Mouse (Mus musculus) heart, adult 9 months (tissue): ENCODE results near the gene Tmem139.

Experiments used
- DNase-seq, 2 experiments: peaks; one replicate each; pipeline ENCODE4 v3.0.0; 2022; ENCODE audit warnings: low spot score in 2 of 2

Tmem139 gene

GRCm38 (mm10) chr6:42261524-42262170 lies at the start of gene Tmem139:
TSS of gene Tmem139 (plus strand) at chr6:42261970.
- DNase-seq = no peak

- no peak for DNase-seq
Observed at GRCm38 (mm10) chr6:42215028-42215427, 46.7 kb upstream of the Tmem139 start, which contains the start of gene Tas2r144. TSS of gene Tas2r144 (plus strand) at chr6:42215328.

- DNase-seq = no peak
Observed at GRCm38 (mm10) chr6:42222286-42222685, 39.5 kb upstream of the Tmem139 start.

DNA sequence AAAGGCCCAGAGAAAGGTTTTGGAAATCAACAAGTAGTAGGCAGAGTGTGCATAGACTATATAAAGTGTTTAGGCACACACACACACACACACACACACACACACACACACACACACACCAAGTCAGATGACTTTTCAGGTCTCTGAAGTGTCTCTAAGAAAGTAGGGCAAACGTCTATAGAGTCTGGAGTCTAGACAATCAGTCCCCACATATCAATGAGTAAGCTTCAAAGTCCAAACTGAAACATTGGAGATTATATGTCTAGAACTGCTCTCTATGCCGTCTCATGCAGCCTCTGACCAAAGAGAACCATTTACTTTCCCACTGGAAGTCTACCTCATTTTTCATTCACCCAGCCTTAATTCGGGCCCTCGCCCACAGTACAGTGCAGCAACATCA lies 36.7 kb upstream of the Tmem139 start:
- DNase-seq = no peak

DNA sequence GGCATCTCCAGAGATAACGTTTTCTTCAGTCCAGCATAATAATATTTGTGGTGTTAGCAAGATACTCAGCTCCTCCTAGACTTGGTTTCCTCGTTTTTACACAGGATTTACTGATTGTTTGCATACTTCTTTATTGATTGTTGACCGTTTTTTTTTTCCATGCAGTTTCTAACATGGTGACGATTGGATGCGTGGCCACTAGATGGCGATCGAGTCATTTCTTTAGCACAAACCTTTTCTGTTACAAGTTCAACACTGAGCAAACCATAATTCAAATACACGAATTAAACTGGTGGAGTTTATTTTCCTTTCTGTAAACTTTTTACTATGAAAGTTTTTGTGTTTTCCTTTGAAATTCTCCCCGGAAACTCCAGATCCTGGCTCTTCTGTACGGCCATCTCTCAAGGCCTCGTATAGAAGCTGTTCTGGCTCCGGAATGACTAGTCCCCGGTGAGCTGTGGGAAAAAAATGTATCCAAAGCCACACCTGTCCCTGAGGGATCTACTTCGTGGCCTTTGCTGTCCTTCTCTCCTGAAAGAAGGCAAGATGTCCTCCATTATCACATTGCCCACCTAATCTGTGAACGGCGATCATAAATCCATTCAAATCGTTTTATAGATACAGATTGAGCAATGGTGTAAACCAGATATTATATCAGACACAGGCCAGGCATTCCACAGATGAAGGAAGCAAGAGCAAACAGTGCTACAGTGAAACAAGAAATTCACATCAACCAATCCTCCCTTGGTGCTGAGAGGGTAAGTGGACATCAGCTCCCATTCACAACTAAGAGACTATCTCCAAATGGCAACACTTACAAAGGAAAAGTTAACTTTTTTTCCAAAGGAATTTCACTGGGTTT lies 34.3 kb upstream of the Tmem139 start:
- DNase-seq = peak in 1 of 2 experiments; percentile 58

- DNase-seq = no peak
Observed at GRCm38 (mm10) chr6:42229610-42230009, 32.2 kb upstream of the Tmem139 start.

- DNase-seq = no peak
Observed at GRCm38 (mm10) chr6:42231191-42231590, 30.6 kb upstream of the Tmem139 start.

GRCm38 (mm10) chr6:42237276-42237805 lies 24.4 kb upstream of the Tmem139 start:
- no peak for DNase-seq

DNA sequence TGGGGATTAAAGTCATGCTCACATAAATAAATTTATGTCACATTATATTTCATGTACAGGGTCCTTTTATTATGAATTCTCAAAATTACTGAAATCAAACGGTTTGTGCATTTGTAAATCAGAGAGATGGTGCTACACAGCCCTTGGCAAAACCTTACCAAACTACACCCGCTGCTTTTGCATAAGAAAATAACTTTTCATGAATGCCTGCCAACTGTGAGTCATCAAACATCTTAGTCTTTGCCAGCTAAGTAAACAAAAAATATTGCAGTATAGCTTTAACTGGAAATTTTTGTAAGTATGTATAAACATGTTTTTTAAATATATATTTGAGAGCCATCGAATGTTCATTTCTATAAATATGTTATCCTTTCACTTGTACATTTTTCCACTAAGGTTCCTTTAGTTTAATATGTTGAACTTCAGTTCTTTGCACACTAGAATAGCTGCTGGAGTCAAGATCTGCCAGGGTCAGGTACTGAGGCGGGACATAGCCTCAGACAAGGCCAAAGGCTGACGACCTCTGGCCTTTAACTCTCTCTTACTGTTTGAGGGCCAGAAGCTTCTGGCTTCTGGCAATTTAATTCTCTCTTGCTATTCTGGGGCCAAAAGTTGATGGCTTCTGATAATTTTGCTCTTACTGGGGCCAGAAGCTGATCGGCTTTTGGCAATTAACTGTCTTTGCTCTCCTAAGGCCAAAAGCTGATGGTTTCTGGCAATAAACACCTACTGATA lies 20.3 kb upstream of the Tmem139 start:
- DNase-seq = peak in 1 of 2 experiments; percentile 52

DNA sequence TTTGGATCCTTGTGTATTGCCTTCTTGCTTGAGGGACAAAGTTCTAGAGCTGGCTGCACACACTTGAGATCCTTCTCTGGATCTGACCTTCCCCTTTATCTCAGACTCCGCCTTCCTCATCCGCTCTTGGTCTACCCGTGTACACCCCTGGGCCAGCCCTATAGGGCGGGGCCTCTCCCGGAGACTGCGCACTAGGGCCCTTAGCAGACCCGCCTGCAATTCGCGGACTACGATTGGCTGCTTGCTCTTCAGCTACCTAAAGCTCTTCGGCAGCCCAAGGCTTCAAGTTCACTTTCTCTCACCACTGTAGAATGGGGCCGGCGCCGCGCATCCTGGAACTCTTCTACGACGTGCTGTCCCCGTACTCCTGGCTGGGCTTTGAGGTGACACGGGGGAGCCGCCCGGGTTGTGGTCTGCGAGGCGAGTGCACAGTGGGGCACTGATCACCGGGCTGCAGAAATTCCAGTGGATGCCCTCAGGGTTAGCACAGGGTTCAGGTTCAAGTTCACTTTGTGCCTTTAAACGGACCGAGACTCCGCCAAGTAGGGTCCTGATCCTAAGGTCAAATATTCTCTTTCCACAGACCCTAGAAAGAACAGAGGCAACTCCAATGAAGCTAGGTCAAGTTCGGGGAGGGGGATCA lies 15.9 kb upstream of the Tmem139 start, which contains the start of gene Gstk1:
Gstk1 (plus strand) TSS at position 225 of the 643 bp plus-strand sequence.
- DNase-seq = peak; percentile 90

- DNase-seq = no peak
Observed at GRCm38 (mm10) chr6:42247173-42247572, 14.6 kb upstream of the Tmem139 start.

- DNase-seq = no peak
Observed at GRCm38 (mm10) chr6:42247981-42248380, 13.8 kb upstream of the Tmem139 start.

DNA sequence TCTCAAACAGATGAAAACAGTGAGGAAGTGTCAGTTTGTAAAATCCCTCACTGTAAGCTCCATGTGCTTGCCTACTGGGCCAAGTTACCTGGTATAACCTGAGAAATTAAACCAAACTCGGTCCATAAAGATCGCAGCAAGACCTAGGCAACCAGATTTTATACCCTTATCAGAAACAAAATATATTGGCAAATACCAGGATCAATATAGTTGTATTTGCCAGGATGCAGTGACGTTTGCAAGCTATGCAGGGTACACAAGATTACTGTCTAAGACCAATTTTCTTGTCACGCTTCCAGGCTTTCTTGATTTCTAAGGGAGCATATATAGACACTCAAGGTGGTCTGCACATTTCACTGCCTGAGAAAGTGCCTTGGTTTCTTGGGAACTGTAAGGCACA lies 10.0 kb upstream of the Tmem139 start:
- no peak for DNase-seq

DNA sequence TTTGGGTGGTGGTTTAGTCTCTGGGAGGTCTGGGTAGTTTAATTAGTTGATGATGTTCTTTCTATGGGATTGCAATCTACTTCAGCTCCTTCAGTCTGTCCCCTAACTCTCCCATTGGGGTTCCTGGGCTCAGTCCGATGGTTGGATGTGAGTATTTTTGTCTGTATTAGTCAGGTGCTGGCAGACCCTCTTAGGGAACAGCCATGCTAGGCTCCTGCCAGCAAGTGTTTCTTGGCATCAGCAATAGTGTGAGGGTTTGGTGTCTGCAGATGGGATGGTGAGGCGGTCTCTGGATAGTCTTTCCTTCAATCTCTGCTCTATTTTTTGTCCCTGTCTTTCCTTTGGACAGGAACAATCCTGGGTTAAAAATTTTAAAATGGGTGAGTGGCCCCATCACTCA lies 8.7 kb upstream of the Tmem139 start:
- DNase-seq = no peak

GRCm38 (mm10) chr6:42257303-42257863 lies 4.4 kb upstream of the Tmem139 start:
- peak in 1 of 2 experiments; percentile 44 for DNase-seq

GRCm38 (mm10) chr6:42260430-42260829 lies 1.3 kb upstream of the Tmem139 start:
- no peak for DNase-seq

GRCm38 (mm10) chr6:42264626-42265312 lies 3.0 kb downstream of the Tmem139 start, which contains the start of gene Casp2:
TSS of gene Casp2 (plus strand) at chr6:42264985.
- DNase-seq = peak; percentile 98

- DNase-seq = no peak
Observed at GRCm38 (mm10) chr6:42265391-42266330, 3.9 kb downstream of the Tmem139 start.

DNA sequence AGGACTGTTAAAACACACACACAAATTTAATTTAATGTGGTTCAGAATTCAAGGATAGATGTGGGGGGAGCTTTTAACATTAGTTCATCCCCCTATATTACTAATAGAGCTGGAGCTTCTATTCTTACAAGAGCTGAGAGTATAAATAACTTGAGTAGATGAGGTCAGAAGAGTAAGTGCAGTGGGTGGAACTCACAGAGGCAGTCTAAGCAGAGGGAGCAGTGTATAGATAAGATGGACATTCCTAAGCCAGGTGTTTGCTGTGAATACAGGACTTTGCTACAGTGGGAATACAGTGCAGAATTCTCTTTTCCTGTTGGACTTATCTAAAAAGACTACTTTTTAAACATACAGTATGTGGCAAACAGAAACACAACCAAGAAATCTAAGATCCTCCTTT lies 9.0 kb downstream of the Tmem139 start:
- no peak for DNase-seq
